Mouse (Mus musculus): ENCODE measurements around the gene Misp.

GRCm38 (mm10) chr10:79842322-79842721 lies 21.5 kb downstream of the Misp start:
- TF ChIP-seq CTCF (IDR thresholded peaks at IDR 0.05; ENCODE audit: low read depth, low read length) = no peak
- no peak for TF ChIP-seq POLR2A (IDR thresholded peaks at IDR 0.05; ENCODE audit: insufficient read depth, low read length)
- no peak for TF ChIP-seq EP300 (IDR thresholded peaks at IDR 0.05; ENCODE audit: insufficient read depth, low read depth, low read length)
